Mouse (Mus musculus): ENCODE data around the gene Lrmda. TPM values are rescaled to one million over a fixed set of nuclear protein-coding genes. Genes with fewer than 3 reads are reported as not detected.

The Lrmda gene
- total RNA-seq, 2 experiments from 2014 or later: 0.81 TPM; not detected in 1

DNA sequence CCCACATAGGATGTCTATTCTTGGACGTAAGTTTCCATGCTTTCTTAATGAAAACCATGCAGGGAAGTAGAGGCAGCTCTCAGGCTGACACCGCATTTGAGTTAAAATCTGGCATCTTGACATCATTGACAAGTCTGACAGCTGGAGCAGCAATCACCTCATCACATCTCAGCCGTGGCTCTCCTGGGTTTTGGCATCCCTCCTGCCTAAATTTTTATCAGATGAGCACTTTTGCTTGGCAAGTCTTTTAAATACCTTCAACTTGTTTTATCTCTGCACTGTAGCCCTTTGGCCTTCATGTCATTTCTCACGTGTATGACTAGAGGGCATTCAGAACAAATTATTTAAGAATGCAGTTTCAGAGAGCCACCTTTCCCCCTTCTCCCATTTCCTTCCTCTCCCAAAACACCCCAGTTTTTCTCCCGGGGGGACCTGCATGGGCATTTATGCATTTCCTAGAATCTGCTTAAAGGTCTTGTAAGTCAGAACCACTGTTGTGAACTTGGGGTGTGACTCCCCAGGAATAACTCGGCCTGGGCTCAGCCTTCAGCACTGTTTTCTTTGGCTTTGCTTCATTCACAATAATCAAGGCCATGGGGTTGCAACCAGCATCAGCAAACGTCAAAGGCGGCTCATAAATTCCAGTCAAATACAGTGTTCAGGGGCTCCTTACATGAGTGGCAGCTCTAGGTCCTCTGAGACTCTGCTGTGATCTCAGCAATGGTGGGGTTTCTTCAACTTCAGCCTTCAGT is 975.8 kb downstream of the Lrmda start:
- DNase-seq (ENCODE audit: low spot score in 2 of 2): no peak
- intact Hi-C loops (cut with DNase I): no loop called here

DNA sequence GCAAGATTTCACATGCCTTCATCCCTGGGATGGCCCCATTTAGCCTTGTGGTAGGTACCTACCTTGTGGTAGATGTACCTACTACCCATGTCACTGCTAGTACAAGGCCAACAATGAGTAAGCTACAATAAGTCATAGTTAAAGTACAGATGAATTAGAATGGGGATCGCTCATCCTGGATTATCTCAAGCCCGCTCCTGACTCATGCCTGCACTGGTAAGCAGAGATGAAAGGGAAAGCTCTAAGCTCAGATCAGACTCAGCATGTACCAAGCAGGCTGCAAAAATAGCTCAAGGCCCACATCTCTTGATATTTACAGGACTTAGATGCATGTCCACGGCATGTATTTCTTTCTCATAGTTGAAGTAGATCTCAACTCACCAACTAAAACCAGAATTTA is 979.4 kb downstream of the Lrmda start:
- intact Hi-C loops (cut with DNase I): no loop called here
- no peak for DNase-seq (ENCODE audit: low spot score in 2 of 2)

DNA sequence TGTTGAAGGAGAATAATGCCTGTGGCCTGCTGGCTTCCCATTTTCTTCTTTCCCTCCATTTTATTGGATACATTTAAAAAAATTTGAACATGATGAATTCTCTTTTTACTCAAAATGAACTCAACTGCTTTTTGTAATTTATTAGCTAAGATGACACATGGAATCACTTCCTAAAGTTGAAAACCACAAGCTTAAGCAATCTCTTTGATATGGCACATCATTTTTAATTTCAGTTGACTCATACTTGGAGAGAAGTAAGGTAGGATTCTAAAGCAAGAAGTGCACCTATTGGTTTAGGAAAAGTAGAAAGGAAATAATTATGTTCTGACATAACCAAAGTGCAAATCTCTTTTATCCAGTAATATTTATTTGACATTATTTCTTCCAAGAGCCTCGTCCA is 992.5 kb downstream of the Lrmda start:
- DNase-seq (ENCODE audit: low spot score in 2 of 2): no peak
- intact Hi-C loops (cut with DNase I): no loop called here

DNA sequence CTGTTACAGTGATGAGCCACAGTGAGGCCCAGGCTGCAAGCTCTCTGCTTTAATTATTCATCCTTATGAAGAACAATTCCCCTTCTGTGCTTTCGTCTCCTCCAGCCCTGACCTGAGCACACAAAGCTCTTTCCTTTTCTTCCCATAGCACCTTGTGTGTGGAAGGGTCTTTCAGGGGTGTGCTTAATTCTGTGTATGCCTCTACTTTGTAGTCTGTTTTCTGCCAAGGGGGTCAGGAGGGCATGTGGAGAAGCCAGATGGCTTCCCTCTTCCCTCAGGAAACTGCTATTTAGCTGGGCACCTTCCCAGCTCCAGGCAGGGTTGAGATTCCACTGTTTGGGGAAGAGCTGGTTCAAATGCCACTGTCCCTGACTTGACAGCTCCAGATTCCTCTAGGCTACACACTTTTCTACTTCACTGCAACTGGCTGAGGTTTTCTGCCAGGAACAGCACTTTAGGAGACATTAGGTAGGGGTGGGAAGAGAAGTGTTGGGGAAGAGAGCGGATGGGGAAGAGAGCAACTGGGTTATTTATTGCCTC is 995.3 kb downstream of the Lrmda start:
- intact Hi-C loops (cut with DNase I): no loop called here

DNA sequence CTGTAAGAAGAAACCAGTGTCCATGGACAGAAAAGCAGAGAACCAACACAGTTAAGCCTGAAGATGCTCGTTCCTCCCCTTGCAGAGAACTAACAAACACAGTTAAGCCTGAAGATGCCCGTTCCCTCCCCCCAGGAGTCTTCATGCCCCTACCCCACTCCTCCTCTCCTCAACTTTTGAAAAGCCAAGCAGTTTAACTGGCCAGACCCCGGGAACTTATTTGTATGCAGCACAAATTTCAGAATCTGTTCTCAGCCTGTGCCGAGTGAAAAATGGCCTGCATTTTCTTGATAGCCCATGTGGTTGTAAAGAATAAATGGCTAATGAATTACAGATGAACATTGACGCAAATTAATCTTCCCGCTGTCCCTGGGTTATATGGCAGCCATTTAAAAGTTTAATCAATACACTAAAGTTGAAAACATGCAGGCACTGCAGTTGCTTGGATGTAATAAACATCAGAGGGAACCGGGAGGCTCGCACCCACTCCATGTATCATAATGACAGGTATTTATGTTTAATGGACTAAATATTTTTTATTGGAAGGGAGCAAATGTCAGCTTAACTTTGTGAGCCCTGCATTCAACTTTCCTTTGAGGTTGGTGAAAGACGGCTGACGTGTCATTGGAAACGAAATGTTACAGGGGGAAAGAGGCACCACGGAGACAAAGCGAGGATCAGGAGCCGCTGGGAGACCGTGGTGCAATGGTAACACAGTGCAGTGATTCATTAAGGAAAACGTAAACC is 996.0 kb downstream of the Lrmda start:
- DNase-seq (ENCODE audit: low spot score in 2 of 2): no peak
- intact Hi-C loops (cut with DNase I): no loop called here

More for the DNA sequence above, 995.3 kb downstream of the Lrmda start:
- no peak for DNase-seq (ENCODE audit: low spot score in 2 of 2)

DNA sequence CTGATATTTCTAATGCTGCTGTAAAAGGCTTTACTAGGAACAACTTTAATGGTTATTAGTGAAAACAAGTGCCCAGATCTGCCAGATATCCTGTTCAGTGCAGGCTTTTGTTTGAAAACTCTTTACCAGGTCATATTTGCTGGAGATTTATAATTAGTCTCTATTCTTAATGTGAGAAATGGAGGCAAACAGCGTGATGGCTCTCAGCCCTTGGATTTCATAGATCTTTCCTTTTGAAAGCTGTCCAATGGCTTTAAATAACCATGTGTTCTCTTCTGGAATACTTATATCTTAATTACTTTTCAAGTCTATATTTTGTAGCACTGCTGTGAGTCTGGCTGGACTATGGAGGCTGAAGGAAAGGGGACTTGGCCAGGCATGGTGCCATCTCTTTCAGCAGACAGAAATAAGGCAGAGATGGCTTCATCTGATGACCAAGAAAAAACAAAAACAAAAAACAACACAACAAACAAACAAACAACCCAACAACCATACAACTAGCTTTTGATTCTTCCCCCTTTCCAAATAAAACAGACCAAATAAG is 996.6 kb downstream of the Lrmda start:
- no peak for DNase-seq (ENCODE audit: low spot score in 2 of 2)
- intact Hi-C loops (cut with DNase I): no loop called here

DNA sequence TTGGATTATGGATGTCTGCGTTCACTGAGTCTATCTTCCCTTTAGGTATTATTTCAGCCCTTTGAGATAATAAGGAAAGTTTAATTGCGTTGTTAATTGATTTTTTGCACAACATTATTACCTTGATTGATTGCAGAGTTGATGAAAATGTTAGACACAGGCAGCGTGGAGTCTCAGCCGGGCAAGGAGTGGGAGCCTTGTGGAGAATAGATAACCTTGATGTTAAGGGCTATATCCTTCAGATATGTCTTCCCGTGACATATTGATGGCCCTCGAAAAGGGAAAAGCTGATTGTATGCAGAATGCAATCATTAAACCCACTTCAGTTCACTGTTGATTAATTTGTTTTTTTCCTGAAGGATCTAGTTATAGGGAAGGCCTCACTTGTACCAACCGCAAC is 1021.5 kb downstream of the Lrmda start:
- intact Hi-C loops (cut with DNase I): loop anchor here (10.0 kb wide), 1 partner anchor 236 kb away; no protein-coding TSS in a partner anchor
- DNase-seq (ENCODE audit: low spot score in 2 of 2): no peak

DNA sequence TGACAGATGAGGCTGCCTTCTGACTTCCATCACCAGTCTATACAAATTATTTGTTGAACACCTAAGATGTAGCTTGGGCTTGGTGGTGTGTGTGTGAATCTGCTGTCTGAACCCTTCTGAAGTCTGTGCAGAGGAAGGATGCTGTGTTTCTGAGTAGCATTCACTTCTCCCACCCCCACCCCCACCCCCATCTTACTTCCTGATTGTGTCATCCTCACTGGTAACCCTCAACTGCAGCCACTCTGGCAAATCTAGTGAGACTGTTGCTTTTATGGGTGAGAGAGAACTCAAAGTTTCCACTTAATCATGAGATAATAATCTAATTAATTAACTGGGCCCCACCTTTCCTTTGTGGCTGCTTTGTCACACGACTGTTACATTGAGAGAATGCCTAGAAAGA is 1025.8 kb downstream of the Lrmda start:
- no peak for DNase-seq (ENCODE audit: low spot score in 2 of 2)
- intact Hi-C loops (cut with DNase I): loop anchor here (5.0 to 10.0 kb wide), 2 partner anchors 241 to 468 kb away; no protein-coding TSS in a partner anchor

DNA sequence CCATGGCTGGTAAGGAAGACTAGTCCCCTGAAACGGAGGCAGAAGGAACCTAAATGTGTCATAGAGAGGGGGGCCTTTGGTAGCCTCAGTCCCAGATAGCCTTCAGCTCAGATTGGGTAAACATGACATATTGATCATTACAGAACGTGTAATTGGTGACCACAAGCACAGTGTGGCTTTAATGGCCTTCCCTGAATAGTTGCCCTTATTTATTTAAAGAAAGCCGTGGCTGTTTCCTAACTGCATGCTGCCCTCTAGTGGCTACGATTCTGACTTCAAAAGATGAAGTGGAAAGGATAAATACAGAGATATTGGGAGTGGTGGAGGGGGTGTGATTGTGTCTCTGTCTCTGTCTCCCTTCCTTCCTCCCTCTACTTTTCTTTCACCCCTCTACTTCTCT is 1026.8 kb downstream of the Lrmda start:
- peak in 1 of 2 experiments; percentile 63 for DNase-seq (ENCODE audit: low spot score in 2 of 2)
- intact Hi-C loops (cut with DNase I): loop anchor here (5.0 to 10.0 kb wide), 2 partner anchors 242 to 469 kb away; no protein-coding TSS in a partner anchor

DNA sequence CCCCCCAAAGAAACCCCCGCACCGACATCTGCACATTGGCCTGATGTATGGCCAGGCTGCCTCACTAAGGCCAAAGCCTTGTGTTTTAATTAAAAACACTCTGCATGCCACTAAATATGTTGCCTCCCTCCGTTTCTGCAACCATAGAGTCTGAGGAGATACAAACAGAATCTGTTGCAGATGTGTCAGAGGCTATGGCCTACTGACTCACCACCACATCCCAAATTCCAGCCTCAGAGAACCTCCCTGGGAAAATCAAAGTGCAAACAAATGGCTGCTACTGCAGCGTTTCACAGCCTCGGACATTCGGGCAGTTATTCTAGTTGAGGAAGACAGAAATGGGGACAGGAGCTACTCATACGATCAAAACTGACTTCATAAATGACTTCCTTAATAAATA is 1031.9 kb downstream of the Lrmda start:
- no peak for DNase-seq (ENCODE audit: low spot score in 2 of 2)
- intact Hi-C loops (cut with DNase I): no loop called here

DNA sequence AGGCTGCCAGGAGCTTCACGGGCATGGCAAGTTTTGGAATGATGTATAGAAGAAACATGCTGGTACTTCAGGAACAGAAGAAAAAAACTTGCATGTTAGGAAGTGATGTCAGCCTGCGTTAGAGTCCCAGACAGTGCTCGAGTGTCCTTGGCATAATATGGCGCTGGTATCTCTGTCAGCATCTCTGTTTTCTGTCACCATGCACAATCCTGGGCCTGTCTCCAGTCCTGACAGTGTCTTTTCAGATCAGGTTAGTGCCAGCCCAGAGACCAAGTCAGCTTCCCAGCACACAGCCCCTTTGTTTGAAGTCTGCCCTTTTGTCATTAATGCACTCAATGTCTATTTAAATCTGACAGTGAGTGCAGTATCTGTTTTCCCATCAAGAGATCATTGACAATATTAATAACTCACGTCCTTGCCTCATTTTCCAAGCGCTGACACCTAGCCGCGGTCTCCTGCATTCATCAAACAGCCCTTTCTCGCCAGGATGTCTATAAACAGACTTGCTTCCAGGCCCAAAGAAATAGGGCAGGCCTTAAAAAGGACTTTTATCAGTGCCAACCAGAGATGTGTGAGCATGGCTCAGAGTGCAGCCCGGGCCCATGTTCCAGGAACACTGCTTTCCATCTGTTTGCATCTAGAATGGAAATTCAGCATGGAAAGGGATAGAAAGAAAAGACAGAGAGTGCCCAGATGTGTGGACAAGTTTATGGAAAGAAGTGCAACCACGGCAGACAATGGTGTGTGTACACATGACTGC is 1033.5 kb downstream of the Lrmda start:
- intact Hi-C loops (cut with DNase I): no loop called here
- no peak for DNase-seq (ENCODE audit: low spot score in 2 of 2)

DNA sequence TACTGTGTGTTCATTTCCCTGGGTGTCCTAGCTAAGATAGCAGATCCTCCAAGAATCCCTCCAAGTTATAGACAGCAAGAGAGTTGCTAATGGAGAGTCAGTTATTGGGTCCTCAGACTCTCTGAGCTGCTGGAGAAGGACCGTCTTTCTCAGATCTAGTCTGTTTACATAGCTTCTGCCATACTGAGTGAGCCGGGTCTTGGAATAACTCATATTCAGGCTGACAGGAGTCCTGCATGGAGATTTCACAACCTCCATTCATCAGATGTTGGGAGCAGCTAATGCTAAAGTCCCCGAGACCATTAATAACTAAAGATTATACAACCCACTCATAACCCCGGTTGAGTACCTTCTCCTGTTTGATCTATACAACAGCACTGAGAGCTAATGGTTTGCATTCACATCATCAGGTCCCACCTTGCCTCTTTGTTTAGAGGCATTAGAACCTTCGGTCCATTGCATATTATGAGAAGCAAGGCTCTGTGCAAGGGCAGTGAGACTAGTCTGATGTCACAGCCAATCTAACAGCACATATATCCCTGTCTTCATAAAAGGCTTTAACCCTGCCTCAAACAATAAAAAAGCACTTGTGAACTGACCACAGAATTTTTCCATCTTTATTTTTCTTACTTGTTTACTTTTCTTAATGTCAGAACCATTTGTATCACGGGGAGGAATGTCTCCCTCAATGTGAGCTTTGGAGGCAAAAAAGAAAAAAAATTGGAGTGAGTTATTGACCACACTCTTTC is 1037.9 kb downstream of the Lrmda start:
- no peak for DNase-seq (ENCODE audit: low spot score in 2 of 2)
- intact Hi-C loops (cut with DNase I): no loop called here

DNA sequence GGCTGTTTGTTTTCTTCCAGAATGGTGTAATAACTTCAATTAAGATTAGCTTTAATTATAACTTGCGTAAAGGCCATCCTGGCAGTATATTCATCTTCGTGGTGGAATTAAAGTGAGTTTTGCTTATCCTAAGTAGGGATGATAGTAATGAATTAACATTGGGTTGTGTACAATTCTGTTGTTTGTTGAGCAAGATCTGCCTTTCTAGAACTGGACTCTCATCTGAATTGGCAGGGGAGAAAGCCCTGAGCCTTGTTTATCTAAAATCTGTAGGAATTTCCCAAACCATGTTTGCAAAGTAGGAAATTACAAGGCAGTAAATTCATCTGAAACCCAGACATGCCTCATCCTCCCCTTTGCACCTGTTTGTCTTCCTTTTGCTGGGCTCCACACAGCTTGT is 1038.5 kb downstream of the Lrmda start:
- DNase-seq (ENCODE audit: low spot score in 2 of 2): no peak
- intact Hi-C loops (cut with DNase I): no loop called here

DNA sequence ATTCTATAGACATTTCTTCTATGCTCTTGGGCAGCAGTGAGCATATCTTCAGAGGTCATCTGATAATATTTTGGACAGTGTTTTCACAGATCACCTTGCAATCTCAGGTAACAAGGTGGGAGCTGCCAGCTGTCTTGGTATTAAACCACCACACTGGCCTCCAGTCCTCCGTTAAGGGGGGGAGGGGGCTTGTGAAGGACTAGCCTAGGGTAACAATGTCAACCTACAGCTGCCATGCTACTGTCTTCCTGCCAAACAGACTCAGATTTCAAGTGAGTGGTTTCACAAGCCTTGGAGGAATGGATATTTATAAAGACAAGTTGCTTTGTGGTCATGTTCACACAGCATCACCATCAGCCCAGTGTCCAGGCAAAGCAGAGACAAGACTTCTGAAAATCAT is 1059.2 kb downstream of the Lrmda start:
- no peak for DNase-seq (ENCODE audit: low spot score in 2 of 2)
- intact Hi-C loops (cut with DNase I): no loop called here

DNA sequence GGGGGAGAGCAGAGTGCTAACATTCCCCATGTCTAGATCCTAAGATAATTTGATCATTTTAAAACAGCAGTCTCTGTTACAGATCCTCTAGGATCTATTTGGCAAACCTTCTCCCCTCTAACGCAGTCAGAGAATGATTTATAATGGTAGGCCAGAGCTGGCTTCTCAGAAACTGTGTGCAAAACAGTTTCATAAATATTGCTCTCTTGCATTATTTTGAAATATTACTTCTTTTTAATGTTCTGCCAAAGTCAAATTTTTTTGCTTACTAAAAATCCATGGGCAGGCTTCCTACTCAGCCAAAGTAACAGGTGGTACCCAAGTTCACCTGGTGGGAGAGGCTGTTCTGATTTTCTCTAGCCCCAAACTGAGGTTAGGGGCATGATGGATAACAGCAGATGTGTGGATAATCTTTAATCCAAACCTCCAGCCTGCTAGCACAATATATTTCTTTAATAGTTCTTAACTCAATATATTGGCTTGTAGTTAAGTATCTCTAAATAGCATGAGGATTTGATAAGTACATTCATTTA is 1064.8 kb downstream of the Lrmda start:
- DNase-seq (ENCODE audit: low spot score in 2 of 2): no peak
- intact Hi-C loops (cut with DNase I): no loop called here

DNA sequence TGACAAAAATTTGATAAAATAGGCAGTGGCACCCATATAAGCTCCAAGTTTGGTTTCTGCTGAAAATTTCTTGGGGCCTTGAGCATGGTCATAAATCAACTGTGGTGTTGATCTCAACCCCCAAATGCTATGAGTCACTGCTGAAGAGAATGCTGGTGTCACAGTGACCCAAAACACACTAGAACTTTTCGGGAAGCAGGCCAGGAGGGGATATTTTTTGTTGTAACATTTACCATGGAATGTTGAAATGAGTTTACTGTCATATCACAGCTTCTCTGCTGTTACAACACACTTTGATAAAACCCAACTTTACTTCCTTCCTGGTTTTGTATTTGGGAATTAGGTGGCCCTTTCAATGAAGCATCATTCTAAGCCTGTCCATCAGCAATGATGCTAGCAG is 1065.3 kb downstream of the Lrmda start:
- intact Hi-C loops (cut with DNase I): no loop called here
- DNase-seq (ENCODE audit: low spot score in 2 of 2): no peak

DNA sequence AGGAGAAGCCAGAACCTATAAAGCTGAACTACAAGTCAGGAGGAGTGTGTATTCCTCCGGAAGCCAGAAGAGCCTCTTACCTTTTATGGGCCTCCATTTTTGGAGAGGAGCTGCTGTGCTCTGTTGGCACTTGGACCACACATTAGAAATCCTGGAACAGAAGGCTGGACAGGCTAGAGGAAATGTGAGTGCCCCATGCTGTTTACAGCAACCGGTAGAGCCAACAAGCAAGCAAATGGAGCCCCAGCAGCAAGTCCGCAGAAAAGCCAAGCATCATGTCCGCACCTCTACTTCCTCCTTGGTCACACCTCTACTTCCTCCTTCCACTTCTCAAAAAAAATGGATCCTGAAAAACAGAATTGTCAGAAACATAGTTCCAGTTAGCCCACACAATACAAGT is 1073.8 kb downstream of the Lrmda start:
- no peak for DNase-seq (ENCODE audit: low spot score in 2 of 2)
- intact Hi-C loops (cut with DNase I): no loop called here

DNA sequence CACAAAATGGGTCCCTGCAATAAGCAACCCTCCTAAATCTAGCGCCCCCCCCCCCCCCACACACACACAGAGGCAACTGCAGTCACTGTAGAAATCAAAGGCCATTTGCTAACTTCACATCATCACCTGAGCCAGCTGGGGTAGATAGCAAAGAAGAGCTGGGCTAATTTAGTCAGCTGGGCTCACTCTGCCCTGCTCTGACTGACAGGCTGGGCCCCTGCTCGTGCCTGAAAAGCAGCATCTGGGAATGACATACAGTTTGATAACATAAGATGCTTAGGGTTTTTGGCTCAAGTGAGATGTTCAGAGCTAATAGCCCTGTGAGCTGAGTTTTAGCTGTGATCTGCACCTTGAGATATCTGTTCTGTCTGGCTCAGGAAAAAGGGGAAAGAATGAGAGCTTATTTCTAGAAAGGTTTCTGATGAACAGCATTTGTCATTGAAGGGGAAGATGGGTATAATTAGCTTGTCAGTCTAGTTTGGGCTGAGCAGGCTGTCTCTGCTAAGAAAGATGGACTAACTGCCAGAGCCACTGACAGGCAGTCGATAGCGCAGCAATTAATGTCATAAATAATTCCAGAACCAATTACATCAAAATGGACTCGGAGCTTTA is 1075.1 kb downstream of the Lrmda start:
- intact Hi-C loops (cut with DNase I): no loop called here
- no peak for DNase-seq (ENCODE audit: low spot score in 2 of 2)

Data from left cerebral cortex, postnatal 36 days (tissue).